Mouse (Mus musculus): ENCODE results near the gene Cav1. TPM values are rescaled to one million over a fixed set of nuclear protein-coding genes. Genes with fewer than 3 reads are reported as not detected.

Cav1 gene
- polyA plus RNA-seq (2015; fragmentation: Nextera tagmentation; extraction: Ambion mirVana), result 35.1 and 42.9 TPM in 2 replicates

GRCm38 (mm10) chr6:17305954-17306601, at the start of gene Cav1:
Gene Cav1, plus strand, starts transcription at chr6:17306335.

GRCm38 (mm10) chr6:17280939-17281756, 25.0 kb upstream of the Cav1 start, which contains the start of gene Cav2:
Gene Cav2, plus strand, starts transcription at chr6:17281185.

Other genes starting within 250 kb of the Cav1 start
- 25.8 and 29.3 TPM in 2 replicates for gene Tes, start 241.2 kb upstream of the Cav1 start, polyA plus RNA-seq (2015; fragmentation: Nextera tagmentation; extraction: Ambion mirVana)
- 29.7 and 34.7 TPM in 2 replicates for gene Cav2, start 25.1 kb upstream of the Cav1 start, polyA plus RNA-seq (2015; fragmentation: Nextera tagmentation; extraction: Ambion mirVana)
- gene Met, start 157.5 kb downstream of the Cav1 start, polyA plus RNA-seq (2015; fragmentation: Nextera tagmentation; extraction: Ambion mirVana), result 1.4 and 1.5 TPM in 2 replicates